Comparison of ENCODE assay signal across 22 mouse cellular contexts in the genomic region with DNA sequence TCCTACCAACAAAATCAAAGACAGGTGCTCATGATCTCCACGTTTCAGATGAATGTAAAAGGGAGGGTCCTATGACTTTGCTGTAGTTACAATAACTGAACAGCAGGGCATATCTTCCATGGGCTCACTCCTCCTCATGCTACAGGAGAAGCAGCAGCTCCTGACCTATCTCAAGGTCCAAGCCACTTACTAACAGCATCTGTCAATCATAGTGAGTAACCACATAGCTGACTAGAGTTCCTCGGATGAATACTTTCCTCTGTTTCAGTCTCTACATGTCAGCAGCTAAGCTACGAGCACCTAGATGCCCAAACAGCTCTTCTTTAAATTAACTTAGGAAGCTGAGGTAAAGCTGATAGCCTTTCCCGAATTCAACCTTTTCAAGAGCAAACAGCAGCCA.
DNase-seq lines count a peak whose midpoint lies in the region; ATAC-seq and TF ChIP-seq lines count a peak whose summit lies in the region.
"Had no signal": no experiment of that assay in that cellular context is flagged by ENCODE, and none has a peak within 500 bp of the region (broad histone marks: within the 10 kb centered on the region; RNA-seq: fewer than 3 reads in every experiment).

No protein-coding gene starts in this region.

- H3K36me3 ChIP-seq in intestine, postnatal 0 days (ENCODE audit: control insufficient read depth, insufficient read depth): no peaks in the 10 kb centered on the region
- H3K36me3 ChIP-seq in intestine, embryonic 16.5 days (ENCODE audit: control insufficient read depth, insufficient read depth, low read length): no peaks in the 10 kb centered on the region
- no peaks in the 10 kb centered on the region for H3K36me3 ChIP-seq in midbrain, postnatal 0 days (ENCODE audit: insufficient read depth, low read length)
- H3K36me3 ChIP-seq in midbrain, embryonic 14.5 days (ENCODE audit: control insufficient read depth, insufficient read depth, low read length): no peaks in the 10 kb centered on the region
- H3K36me3 ChIP-seq in stomach, postnatal 0 days (ENCODE audit: control insufficient read depth, insufficient read depth, low read length): no peaks in the 10 kb centered on the region
- H3K36me3 ChIP-seq: embryonic facial prominence, embryonic 15.5 days; forebrain, embryonic 10.5 days; forebrain, embryonic 15.5 days; heart, embryonic 12.5 days; hindbrain, embryonic 15.5 days; intestine, embryonic 15.5 days had no signal

- TF ChIP-seq POLR2A in brain, embryonic 14.5 days (IDR thresholded peaks at IDR 0.05; ENCODE audit: borderline replicate concordance, extremely low read depth, insufficient read depth, insufficient read length, poor library complexity, severe bottlenecking): no peak

- DNase-seq in midbrain, postnatal 0 days (ENCODE audit: low spot score): no peak
- DNase-seq in midbrain, embryonic 14.5 days: no peak
- DNase-seq in brain, embryonic 14.5 days (ENCODE audit: low read depth): no peak
- DNase-seq in stomach, postnatal 0 days (ENCODE audit: low spot score): no peak
- DNase-seq in ovary, postnatal 14 days (ENCODE audit: low spot score): no peak
- DNase-seq in gastrocnemius, postnatal 36 days: no peak
- DNase-seq: adrenal gland, postnatal 14 days; cerebellum, adult 18-20 months; cerebellum, adult 9-11 months; embryo, embryonic 11 days; gastrocnemius, postnatal 14 days; heart, postnatal 36 days had no signal

- no peak overlapping the region for H3K27ac ChIP-seq in intestine, postnatal 0 days (ENCODE audit: low read depth, low read length)
- H3K27ac ChIP-seq in intestine, embryonic 16.5 days (ENCODE audit: low read length): no peak overlapping the region
- no peak overlapping the region for H3K27ac ChIP-seq in midbrain, postnatal 0 days (ENCODE audit: low read depth, low read length)
- H3K27ac ChIP-seq in midbrain, embryonic 14.5 days (replicated peaks; ENCODE audit: low read depth, low read length): no peak overlapping the region
- H3K27ac ChIP-seq in stomach, postnatal 0 days (replicated peaks): no peak overlapping the region
- H3K27ac ChIP-seq: embryonic facial prominence, embryonic 15.5 days; forebrain, embryonic 10.5 days; forebrain, embryonic 15.5 days; hindbrain, embryonic 15.5 days; intestine, embryonic 15.5 days had no signal

- no peaks in the 10 kb centered on the region for H3K4me1 ChIP-seq in intestine, postnatal 0 days (replicated peaks; ENCODE audit: control insufficient read depth, insufficient read depth, low read length)
- 0 out of 2 replicates have a peak, but pooled peaks cover 4% of the 10 kb centered on the region for H3K4me1 ChIP-seq in intestine, embryonic 16.5 days (ENCODE audit: control insufficient read depth, insufficient read depth, low read length)
- peaks cover 7% of the 10 kb centered on the region; the same call in 1 of the 2 replicates for H3K4me1 ChIP-seq in midbrain, postnatal 0 days (ENCODE audit: insufficient read depth, low read length)
- H3K4me1 ChIP-seq in midbrain, embryonic 14.5 days (ENCODE audit: control insufficient read depth, insufficient read depth, low read length): peaks cover 15% of the 10 kb centered on the region
- no peaks in the 10 kb centered on the region for H3K4me1 ChIP-seq in stomach, postnatal 0 days (replicated peaks; ENCODE audit: control insufficient read depth, insufficient read depth)

- no peak for ATAC-seq in intestine, postnatal 0 days
- ATAC-seq in intestine, embryonic 16.5 days: no peak
- no peak for ATAC-seq in midbrain, postnatal 0 days (ENCODE audit: low FRiP score)
- no peak for ATAC-seq in midbrain, embryonic 14.5 days (ENCODE audit: low FRiP score, low TSS enrichment)
- no peak for ATAC-seq in stomach, postnatal 0 days (ENCODE audit: low FRiP score, low TSS enrichment)
- ATAC-seq: activated CD4-positive, CD25-positive, alpha-beta regulatory T cell, adult 4 months; forebrain, embryonic 15.5 days; intestine, embryonic 15.5 days had no signal

- 76% methylated on average over 4 of the region's 4 CpGs for WGBS in intestine, postnatal 0 days
- 71% methylated on average over 4 of the region's 4 CpGs for WGBS in intestine, embryonic 16.5 days
- 72% methylated on average over 4 of the region's 4 CpGs for WGBS in midbrain, postnatal 0 days
- 75% methylated on average over 4 of the region's 4 CpGs for WGBS in midbrain, embryonic 14.5 days
- WGBS in stomach, postnatal 0 days: 71% methylated on average over 4 of the region's 4 CpGs

- H3K9ac ChIP-seq in intestine, postnatal 0 days (ENCODE audit: low read depth, low read length): no peak overlapping the region
- H3K9ac ChIP-seq in intestine, embryonic 16.5 days (ENCODE audit: low read depth, low read length): no peak overlapping the region
- H3K9ac ChIP-seq in midbrain, postnatal 0 days (replicated peaks; ENCODE audit: low read length, poor library complexity, severe bottlenecking): no peak overlapping the region
- no peak overlapping the region for H3K9ac ChIP-seq in midbrain, embryonic 14.5 days (replicated peaks; ENCODE audit: low read length)
- H3K9ac ChIP-seq in stomach, postnatal 0 days (ENCODE audit: low read length): no peak overlapping the region
- H3K9ac ChIP-seq: embryonic facial prominence, embryonic 15.5 days; forebrain, embryonic 15.5 days; heart, embryonic 12.5 days; hindbrain, embryonic 15.5 days; intestine, embryonic 15.5 days had no signal

- peak; percentile 34 for TF ChIP-seq CTCF in intestine, postnatal 0 days (IDR thresholded peaks at IDR 0.05; ENCODE audit: low read depth)
- TF ChIP-seq CTCF in midbrain, postnatal 0 days (IDR thresholded peaks at IDR 0.05): peak; percentile 39
- peak; percentile 9; the same call in 1 of the 2 replicates for TF ChIP-seq CTCF in brain, embryonic 14.5 days (IDR thresholded peaks at IDR 0.05; ENCODE audit: borderline replicate concordance, extremely low read depth, insufficient read depth, insufficient read length)
- peak; percentile 11; the same call in 1 of the 2 replicates for TF ChIP-seq CTCF in stomach, postnatal 0 days (IDR thresholded peaks at IDR 0.05; ENCODE audit: low read depth)

- no peaks in the 10 kb centered on the region for H3K27me3 ChIP-seq in intestine, postnatal 0 days (replicated peaks; ENCODE audit: control insufficient read depth, insufficient read depth, low read length)
- H3K27me3 ChIP-seq in intestine, embryonic 16.5 days (replicated peaks; ENCODE audit: control insufficient read depth, insufficient read depth, low read length): no peaks in the 10 kb centered on the region
- H3K27me3 ChIP-seq in midbrain, postnatal 0 days (ENCODE audit: insufficient read depth, low read length): no peaks in the 10 kb centered on the region
- no peaks in the 10 kb centered on the region for H3K27me3 ChIP-seq in midbrain, embryonic 14.5 days (ENCODE audit: control insufficient read depth, insufficient read depth, low read length)
- H3K27me3 ChIP-seq in stomach, postnatal 0 days (ENCODE audit: control insufficient read depth, insufficient read depth, low read length): no peaks in the 10 kb centered on the region
- H3K27me3 ChIP-seq: embryonic facial prominence, embryonic 15.5 days; forebrain, embryonic 15.5 days; heart, embryonic 12.5 days; hindbrain, embryonic 15.5 days; intestine, embryonic 15.5 days had no signal

- no peaks in the 10 kb centered on the region for H3K9me3 ChIP-seq in intestine, postnatal 0 days (ENCODE audit: control insufficient read depth)
- H3K9me3 ChIP-seq in intestine, embryonic 16.5 days (ENCODE audit: control insufficient read depth, low read length): no peaks in the 10 kb centered on the region
- no peaks in the 10 kb centered on the region for H3K9me3 ChIP-seq in midbrain, postnatal 0 days (ENCODE audit: low read length)
- no peaks in the 10 kb centered on the region for H3K9me3 ChIP-seq in midbrain, embryonic 14.5 days (ENCODE audit: control insufficient read depth, low read length)
- no peaks in the 10 kb centered on the region for H3K9me3 ChIP-seq in stomach, postnatal 0 days (ENCODE audit: control insufficient read depth, low read length)
- H3K9me3 ChIP-seq: embryonic facial prominence, embryonic 15.5 days; forebrain, embryonic 10.5 days; forebrain, embryonic 15.5 days; heart, embryonic 12.5 days; hindbrain, embryonic 15.5 days; intestine, embryonic 15.5 days had no signal

- intact Hi-C loops in gastrocnemius, postnatal 36 days (cut with DNase I): loop anchor here (5.0 kb wide), 1 partner anchor 43 kb away; no protein-coding TSS in a partner anchor

- no peak overlapping the region for H3K4me3 ChIP-seq in intestine, postnatal 0 days (ENCODE audit: low read depth, low read length)
- H3K4me3 ChIP-seq in intestine, embryonic 16.5 days (ENCODE audit: low read length): no peak overlapping the region
- H3K4me3 ChIP-seq in midbrain, postnatal 0 days (ENCODE audit: low read depth, low read length): no peak overlapping the region
- no peak overlapping the region for H3K4me3 ChIP-seq in midbrain, embryonic 14.5 days (replicated peaks; ENCODE audit: low read depth, low read length)
- H3K4me3 ChIP-seq in stomach, postnatal 0 days (ENCODE audit: low read depth, low read length): no peak overlapping the region
- H3K4me3 ChIP-seq: embryonic facial prominence, embryonic 15.5 days; erythroblast, embryonic 14.5 days; forebrain, embryonic 10.5 days; forebrain, embryonic 15.5 days; heart, embryonic 12.5 days; hindbrain, embryonic 15.5 days; intestine, embryonic 15.5 days had no signal

- no peak for TF ChIP-seq EP300 in stomach, postnatal 0 days (optimal IDR thresholded peaks at IDR 0.05)

- H3K4me2 ChIP-seq in intestine, postnatal 0 days (replicated peaks; ENCODE audit: low read depth): no peak overlapping the region
- H3K4me2 ChIP-seq in intestine, embryonic 16.5 days (ENCODE audit: low read depth, low read length): no peak overlapping the region
- H3K4me2 ChIP-seq in midbrain, postnatal 0 days (ENCODE audit: low read depth, low read length, poor library complexity, severe bottlenecking): no peak overlapping the region
- H3K4me2 ChIP-seq in midbrain, embryonic 14.5 days (ENCODE audit: low read length): no peak overlapping the region
- no peak overlapping the region for H3K4me2 ChIP-seq in stomach, postnatal 0 days (replicated peaks; ENCODE audit: low read depth)
- H3K4me2 ChIP-seq: embryonic facial prominence, embryonic 15.5 days; forebrain, embryonic 15.5 days; heart, embryonic 12.5 days; hindbrain, embryonic 15.5 days; intestine, embryonic 15.5 days had no signal
